Comparison of ENCODE assay signal across 8 mouse cellular contexts in the genomic region with DNA sequence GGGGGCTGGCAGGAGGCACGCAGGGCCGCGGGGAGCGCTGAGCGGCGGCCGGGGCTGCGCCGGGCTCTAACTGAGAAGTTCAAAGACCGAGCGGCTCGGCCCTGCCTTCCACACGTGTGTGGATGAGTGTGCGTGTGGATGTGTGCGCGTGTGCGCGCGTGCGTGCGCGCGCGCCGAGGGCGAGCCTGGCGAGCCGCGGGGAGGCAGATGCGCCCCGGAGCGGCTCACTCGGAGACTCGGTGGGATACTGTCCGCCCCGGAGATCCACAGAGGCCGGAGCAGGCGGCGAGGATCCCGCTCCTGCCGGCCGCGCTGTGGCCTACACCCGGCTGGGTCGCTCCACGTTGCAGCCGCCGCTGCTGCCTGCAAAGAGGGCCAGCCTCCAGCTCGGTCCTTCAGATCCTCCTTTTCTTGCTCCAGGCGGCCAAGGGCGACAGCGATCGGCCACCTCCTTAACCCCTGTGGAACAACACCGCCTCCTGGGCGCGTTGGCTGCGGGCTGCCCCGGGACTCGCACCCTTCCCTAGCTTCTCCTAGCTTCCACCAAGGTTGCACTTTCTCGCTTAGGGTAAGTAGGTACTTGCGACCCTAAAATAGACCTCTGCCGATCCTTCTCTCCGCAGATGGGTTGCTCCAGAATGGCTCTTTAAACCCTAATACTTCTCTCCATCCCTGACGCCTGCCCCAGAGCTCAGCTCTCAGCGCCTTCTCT. TPM values are rescaled to one million over a fixed set of nuclear protein-coding genes. Genes with fewer than 3 reads are reported as not detected.
A peak's percentile ranks its signal among the peaks of the same experiment; 100 is the strongest.
DNase-seq lines count a peak whose midpoint lies in the region; ATAC-seq and TF ChIP-seq lines count a peak whose summit lies in the region.

No protein-coding gene starts in this region.

- no peak for TF ChIP-seq CTCF in thymus, adult 2 months (IDR thresholded peaks at IDR 0.05; ENCODE audit: borderline replicate concordance, control insufficient read depth, extremely low read depth, insufficient read depth, low read length, poor library complexity)
- TF ChIP-seq CTCF in kidney, postnatal 0 days (IDR thresholded peaks at IDR 0.05; ENCODE audit: low read depth), result peak; percentile 31; the same call in 1 of the 2 replicates

- no peaks in the 10 kb centered on the region for H3K36me3 ChIP-seq in thymus, adult 2 months (ENCODE audit: control insufficient read depth, insufficient read depth, low read length)
- H3K36me3 ChIP-seq in embryonic facial prominence, embryonic 15.5 days, result no peaks in the 10 kb centered on the region
- no peaks in the 10 kb centered on the region for H3K36me3 ChIP-seq in heart, embryonic 11.5 days (ENCODE audit: control insufficient read depth, insufficient read depth, low read length)
- no peaks in the 10 kb centered on the region for H3K36me3 ChIP-seq in kidney, postnatal 0 days (ENCODE audit: insufficient read depth, low read length)
- H3K36me3 ChIP-seq in liver, embryonic 12.5 days, result no peaks in the 10 kb centered on the region

- under 1% methylated on average over 64 of the region's 65 CpGs for WGBS in thymus, adult 2 months
- WGBS in embryonic facial prominence, embryonic 15.5 days, result under 1% methylated on average over 64 of the region's 65 CpGs
- under 1% methylated on average over 57 of the region's 65 CpGs for WGBS in heart, embryonic 11.5 days (ENCODE audit: insufficient replicate concordance)
- under 1% methylated on average over 52 of the region's 65 CpGs for WGBS in kidney, postnatal 0 days
- 2% methylated on average over 49 of the region's 65 CpGs for WGBS in liver, embryonic 12.5 days (ENCODE audit: insufficient replicate concordance)

- H3K9me3 ChIP-seq in embryonic facial prominence, embryonic 15.5 days (replicated peaks), result no peaks in the 10 kb centered on the region
- no peaks in the 10 kb centered on the region for H3K9me3 ChIP-seq in heart, embryonic 11.5 days (replicated peaks; ENCODE audit: control insufficient read depth, low read length)
- no peaks in the 10 kb centered on the region for H3K9me3 ChIP-seq in kidney, postnatal 0 days (replicated peaks; ENCODE audit: low read length)
- no peaks in the 10 kb centered on the region for H3K9me3 ChIP-seq in liver, embryonic 12.5 days (replicated peaks)

- H3K4me2 ChIP-seq in embryonic facial prominence, embryonic 15.5 days (replicated peaks), result peak overlapping the region; percentile 83
- H3K4me2 ChIP-seq in heart, embryonic 11.5 days, result peak overlapping the region; percentile 91
- peak overlapping the region; percentile 92 for H3K4me2 ChIP-seq in kidney, postnatal 0 days (ENCODE audit: low read length)
- H3K4me2 ChIP-seq in liver, embryonic 12.5 days, result peak overlapping the region; percentile 72

- DNase-seq in thymus, adult 2 months, result no peak
- no peak for DNase-seq in thymus, adult 18-20 months
- DNase-seq in kidney, postnatal 0 days (ENCODE audit: low spot score), result peak; percentile 76
- DNase-seq in neural tube, embryonic 10.5 days (ENCODE audit: extremely low spot score, low spot score), result peak; percentile 79
- peak; percentile 56 for DNase-seq in thymus, postnatal 0 days (ENCODE audit: low spot score)

- no peak for TF ChIP-seq POLR2A in thymus, adult 2 months (IDR thresholded peaks at IDR 0.05; ENCODE audit: control insufficient read depth, extremely low read depth, insufficient read depth, low read length, poor library complexity)

- peak overlapping the region; percentile 93 for H3K9ac ChIP-seq in embryonic facial prominence, embryonic 15.5 days
- H3K9ac ChIP-seq in heart, embryonic 11.5 days (ENCODE audit: low read depth, low read length), result peak overlapping the region; percentile 81
- H3K9ac ChIP-seq in kidney, postnatal 0 days (ENCODE audit: low read depth, low read length), result peak overlapping the region; percentile 63
- peak overlapping the region; percentile 41 for H3K9ac ChIP-seq in liver, embryonic 12.5 days

- peak overlapping the region; percentile 17 for H3K4me3 ChIP-seq in thymus, adult 2 months (ENCODE audit: control insufficient read depth, insufficient read depth, low read length)
- H3K4me3 ChIP-seq in embryonic facial prominence, embryonic 15.5 days (replicated peaks), result peak overlapping the region; percentile 72
- H3K4me3 ChIP-seq in heart, embryonic 11.5 days (ENCODE audit: low read depth, low read length), result peak overlapping the region; percentile 69
- H3K4me3 ChIP-seq in kidney, postnatal 0 days (replicated peaks; ENCODE audit: low read depth, low read length), result peak overlapping the region; percentile 49
- peak overlapping the region; percentile 57 for H3K4me3 ChIP-seq in liver, embryonic 12.5 days

- peaks cover 4% of the 10 kb centered on the region; the same call in 1 of the 2 replicates for H3K4me1 ChIP-seq in thymus, adult 2 months (replicated peaks; ENCODE audit: control insufficient read depth, insufficient read depth, low read length)
- H3K4me1 ChIP-seq in embryonic facial prominence, embryonic 15.5 days, result peaks cover 29% of the 10 kb centered on the region
- H3K4me1 ChIP-seq in heart, embryonic 11.5 days (ENCODE audit: control insufficient read depth, insufficient read depth, low read length), result peaks cover 7% of the 10 kb centered on the region
- H3K4me1 ChIP-seq in kidney, postnatal 0 days (replicated peaks; ENCODE audit: insufficient read depth, low read length), result 0 out of 2 replicates have a peak, but pooled peaks cover 3% of the 10 kb centered on the region
- peaks cover 19% of the 10 kb centered on the region for H3K4me1 ChIP-seq in liver, embryonic 12.5 days

- H3K27me3 ChIP-seq in thymus, adult 2 months (ENCODE audit: control insufficient read depth, insufficient read depth, low read length), result peaks cover 3% of the 10 kb centered on the region
- no peaks in the 10 kb centered on the region for H3K27me3 ChIP-seq in embryonic facial prominence, embryonic 15.5 days
- no peaks in the 10 kb centered on the region for H3K27me3 ChIP-seq in heart, embryonic 11.5 days (ENCODE audit: control insufficient read depth, insufficient read depth, low read length)
- H3K27me3 ChIP-seq in kidney, postnatal 0 days (ENCODE audit: insufficient read depth, low read length), result no peaks in the 10 kb centered on the region
- peaks cover 59% of the 10 kb centered on the region for H3K27me3 ChIP-seq in liver, embryonic 12.5 days (replicated peaks)

- no peak overlapping the region for H3K27ac ChIP-seq in thymus, adult 2 months (ENCODE audit: control insufficient read depth, insufficient read depth, low read length)
- H3K27ac ChIP-seq in embryonic facial prominence, embryonic 15.5 days (replicated peaks), result peak overlapping the region; percentile 96
- peak overlapping the region; percentile 90 for H3K27ac ChIP-seq in heart, embryonic 11.5 days (ENCODE audit: low read depth, low read length)
- H3K27ac ChIP-seq in kidney, postnatal 0 days, result peak overlapping the region; percentile 63; the same call in 1 of the 2 replicates
- H3K27ac ChIP-seq in liver, embryonic 12.5 days, result no peak overlapping the region

- ATAC-seq in embryonic facial prominence, embryonic 15.5 days (ENCODE audit: insufficient number of reproducible peaks, low FRiP score, low TSS enrichment, low read depth), result peak; percentile 85
- ATAC-seq in heart, embryonic 11.5 days (replicated peaks; ENCODE audit: insufficient number of reproducible peaks, low FRiP score, low TSS enrichment), result peak; percentile 68
- ATAC-seq in kidney, postnatal 0 days (replicated peaks; ENCODE audit: low FRiP score, low read depth), result peak; percentile 86
- peak; percentile 65 for ATAC-seq in liver, embryonic 12.5 days

RNA-seq across cellular contexts. Expression of a gene that starts 0.4 kb away (rescaled TPM):
- polyA plus RNA-seq in thymus, adult 2 months (2012; rRNA removed), result 0.78 and 0.89 TPM in 2 replicates
- polyA plus RNA-seq in embryonic facial prominence, embryonic 15.5 days (2015; fragmentation: Nextera tagmentation; extraction: Ambion mirVana), result 86.3 TPM in 2 replicates
- 56.5 and 61.4 TPM in 2 replicates for polyA plus RNA-seq in heart, embryonic 11.5 days (2014; fragmentation: Nextera tagmentation; extraction: Ambion mirVana)
- 15.4 and 17.1 TPM in 2 replicates for polyA plus RNA-seq in kidney, postnatal 0 days (2015; fragmentation: Nextera tagmentation; extraction: Ambion mirVana)
- polyA plus RNA-seq in liver, embryonic 12.5 days (2016; fragmentation: Nextera tagmentation; extraction: Ambion mirVana), result 4.1 and 6.7 TPM in 2 replicates
- 2.4 and 2.5 TPM in 2 replicates for polyA plus RNA-seq in thymus, postnatal 0 days (2015; fragmentation: Nextera tagmentation; extraction: Ambion mirVana)

RNA-seq across cellular contexts. Expression of a gene that starts 43.8 kb away (rescaled TPM):
- polyA plus RNA-seq in thymus, adult 2 months (2012; rRNA removed), result 3.2 and 3.3 TPM in 2 replicates
- 62.6 and 62.7 TPM in 2 replicates for polyA plus RNA-seq in embryonic facial prominence, embryonic 15.5 days (2015; fragmentation: Nextera tagmentation; extraction: Ambion mirVana)
- polyA plus RNA-seq in heart, embryonic 11.5 days (2014; fragmentation: Nextera tagmentation; extraction: Ambion mirVana), result 45.6 and 49.5 TPM in 2 replicates
- polyA plus RNA-seq in kidney, postnatal 0 days (2015; fragmentation: Nextera tagmentation; extraction: Ambion mirVana), result 57.5 and 57.8 TPM in 2 replicates
- 63.0 and 68.5 TPM in 2 replicates for polyA plus RNA-seq in liver, embryonic 12.5 days (2016; fragmentation: Nextera tagmentation; extraction: Ambion mirVana)
- 55.3 and 62.8 TPM in 2 replicates for polyA plus RNA-seq in thymus, postnatal 0 days (2015; fragmentation: Nextera tagmentation; extraction: Ambion mirVana)

Comparison
In these comparisons a context has a peak if more than half of its experiments do, and no peak if none do; other contexts are left out.
1. DNase-seq: peak in kidney, postnatal 0 days (single experiment), neural tube, embryonic 10.5 days (single experiment) and thymus, postnatal 0 days (single experiment); none in thymus, adult 2 months (single experiment) and thymus, adult 18-20 months (0 of 2).
2. RNA of a gene that starts 43.8 kb away (polyA plus RNA-seq): 63.0 to 68.5 TPM in liver, embryonic 12.5 days, 62.6 to 62.7 TPM in embryonic facial prominence, embryonic 15.5 days, 57.5 to 57.8 TPM in kidney, postnatal 0 days, 55.3 to 62.8 TPM in thymus, postnatal 0 days and 45.6 to 49.5 TPM in heart, embryonic 11.5 days; 3.2 to 3.3 TPM in thymus, adult 2 months; every median in the first group is over 10 times any median in the second.
3. H3K27ac ChIP-seq: peak in embryonic facial prominence, embryonic 15.5 days (single experiment), heart, embryonic 11.5 days (single experiment) and kidney, postnatal 0 days (single experiment); none in thymus, adult 2 months (single experiment) and liver, embryonic 12.5 days (single experiment).
4. H3K4me3 ChIP-seq: peak in every context shown above with its lines; median percentile 72 in embryonic facial prominence, embryonic 15.5 days; 69 in heart, embryonic 11.5 days; 57 in liver, embryonic 12.5 days; 49 in kidney, postnatal 0 days; 17 in thymus, adult 2 months.
5. H3K9ac ChIP-seq: peak in every context shown above with its lines; median percentile 93 in embryonic facial prominence, embryonic 15.5 days; 81 in heart, embryonic 11.5 days; 63 in kidney, postnatal 0 days; 41 in liver, embryonic 12.5 days.
6. Peak in every context shown above with its lines, with median percentiles within 50 percentile points of each other: ATAC-seq and H3K4me2 ChIP-seq.